Mouse (Mus musculus) kidney, postnatal 0 days (tissue): ENCODE results near the gene Rpl18. TPM values are rescaled to one million over a fixed set of nuclear protein-coding genes. Genes with fewer than 3 reads are reported as not detected.

Source experiments
- ATAC-seq: fragments of 200-750 bp; cut with Nextera tagmentation; replicated peaks from 2 replicates; pipeline ENCODE4 v1.8.0; 2017; ENCODE audit warnings: low read depth, moderate number of reproducible peaks, moderate TSS enrichment, moderate library complexity; ENCODE audit not compliant: low FRiP score
- DNase-seq: peaks from one replicate; pipeline ENCODE4 v3.0.0-alpha.2; 2016; ENCODE audit warnings: low spot score
- H3K27ac ChIP-seq: fragments of 300-500 bp; sonication (generic); 2 replicates; pipeline ENCODE4 v1.5.1; 2014; ENCODE audit warnings: mild to moderate bottlenecking
- H3K27me3 ChIP-seq: fragments of 300-500 bp; sonication (generic); 2 replicates; pipeline ENCODE4 v1.6.1; 2014; ENCODE audit warnings: low read length, mixed read lengths; ENCODE audit not compliant: insufficient read depth
- H3K36me3 ChIP-seq: fragments of 300-500 bp; sonication (generic); 2 replicates; pipeline ENCODE4 v1.6.1; 2014; ENCODE audit warnings: low read length, mixed read lengths; ENCODE audit not compliant: insufficient read depth
- H3K4me1 ChIP-seq: fragments of 300-500 bp; sonication (generic); replicated peaks from 2 replicates; pipeline ENCODE4 v1.6.1; 2014; ENCODE audit warnings: antibody characterized with exemption, low read length, mixed read lengths; ENCODE audit not compliant: insufficient read depth
- H3K4me2 ChIP-seq: fragments of 300-500 bp; sonication (generic); 2 replicates; pipeline ENCODE4 v1.6.1; 2014; ENCODE audit warnings: mild to moderate bottlenecking, low read length, moderate library complexity, mixed read lengths
- H3K4me3 ChIP-seq: fragments of 300-500 bp; sonication (generic); replicated peaks from 2 replicates; pipeline ENCODE4 v1.5.1; 2014; ENCODE audit warnings: low read depth, low read length
- H3K9ac ChIP-seq: fragments of 300-500 bp; sonication (generic); 2 replicates; pipeline ENCODE4 v1.6.1; 2014; ENCODE audit warnings: low read depth, low read length
- H3K9me3 ChIP-seq: fragments of 300-500 bp; sonication (generic); replicated peaks from 2 replicates; pipeline ENCODE4 v1.6.1; 2016; ENCODE audit warnings: low read length, inconsistent platforms, mixed read lengths
- CTCF ChIP-seq: IDR thresholded peaks from 2 replicates; pipeline ENCODE4 v1.5.1; 2016; ENCODE audit warnings: antibody characterized with exemption, low read depth, mild to moderate bottlenecking, moderate library complexity
- WGBS: fragments of 180-500 bp; shearing (Covaris S2); extraction: QIAGEN DNeasy Blood & Tissue Kit; methylation state at CpG from one replicate; pipeline ENCODE4 v1.1.7; 2014; 5-methylcytosine and 5-hydroxymethylcytosine counted together
- polyA plus RNA-seq: library from polyadenylated mRNA; unstranded; fragments of >200 nt; fragmentation: Nextera tagmentation; extraction: Ambion mirVana; gene quantifications from 2 replicates; pipeline ENCODE4 v1.2.1, GENCODE M21; 2015

Gene Rpl18
- polyA plus RNA-seq, 1 experiment from 2014 or later: 1,142 TPM

DNA sequence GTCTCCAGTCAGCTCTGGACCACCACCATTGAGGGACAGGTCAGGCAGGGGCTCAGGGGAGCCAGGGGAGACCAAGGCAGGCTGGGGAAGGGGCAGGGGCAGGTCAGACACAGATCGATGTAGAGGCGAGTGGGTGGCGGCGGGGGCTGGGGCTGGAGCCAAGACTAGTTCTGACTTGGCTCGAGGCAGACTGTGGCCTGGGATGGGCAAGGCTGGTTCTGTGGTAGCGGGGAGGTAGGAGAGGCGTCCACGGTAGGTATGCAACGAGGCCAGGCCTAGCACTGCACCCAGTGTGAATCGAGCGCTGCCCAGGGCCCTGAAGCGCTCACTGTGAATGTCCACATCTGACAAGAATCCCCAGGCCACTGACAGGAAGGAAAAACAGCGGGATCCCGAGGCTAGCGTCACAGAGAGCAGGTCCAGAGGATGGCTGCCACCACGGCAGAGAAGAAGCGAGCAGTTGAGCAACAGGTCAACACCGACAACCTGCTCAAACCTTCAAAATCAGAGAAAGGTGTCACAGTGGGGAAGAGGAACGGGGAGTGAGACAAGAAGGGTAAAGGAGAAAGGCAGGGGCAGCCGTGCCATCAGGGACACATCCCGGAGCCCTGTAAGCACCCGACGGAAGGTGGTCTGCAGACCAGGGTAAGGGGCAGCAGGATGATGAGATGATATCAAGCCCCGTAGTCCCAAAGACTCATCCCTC, 3.8 kb upstream of the Rpl18 start:
- no peak overlapping the region for H3K4me3 ChIP-seq
- H3K27ac ChIP-seq: no peak overlapping the region
- H3K9ac ChIP-seq: no peak overlapping the region
- no peaks in the 10 kb centered on the region for H3K9me3 ChIP-seq
- ATAC-seq (no peak), DNase-seq (no peak)
- H3K4me2 ChIP-seq: no peak overlapping the region
- H3K27me3 ChIP-seq: no peaks in the 10 kb centered on the region
- 89% methylated on average over 24 of the region's 24 CpGs for WGBS
- peaks cover 38% of the 10 kb centered on the region for H3K36me3 ChIP-seq
- no peak for TF ChIP-seq CTCF
- H3K4me1 ChIP-seq: peaks cover 21% of the 10 kb centered on the region

DNA sequence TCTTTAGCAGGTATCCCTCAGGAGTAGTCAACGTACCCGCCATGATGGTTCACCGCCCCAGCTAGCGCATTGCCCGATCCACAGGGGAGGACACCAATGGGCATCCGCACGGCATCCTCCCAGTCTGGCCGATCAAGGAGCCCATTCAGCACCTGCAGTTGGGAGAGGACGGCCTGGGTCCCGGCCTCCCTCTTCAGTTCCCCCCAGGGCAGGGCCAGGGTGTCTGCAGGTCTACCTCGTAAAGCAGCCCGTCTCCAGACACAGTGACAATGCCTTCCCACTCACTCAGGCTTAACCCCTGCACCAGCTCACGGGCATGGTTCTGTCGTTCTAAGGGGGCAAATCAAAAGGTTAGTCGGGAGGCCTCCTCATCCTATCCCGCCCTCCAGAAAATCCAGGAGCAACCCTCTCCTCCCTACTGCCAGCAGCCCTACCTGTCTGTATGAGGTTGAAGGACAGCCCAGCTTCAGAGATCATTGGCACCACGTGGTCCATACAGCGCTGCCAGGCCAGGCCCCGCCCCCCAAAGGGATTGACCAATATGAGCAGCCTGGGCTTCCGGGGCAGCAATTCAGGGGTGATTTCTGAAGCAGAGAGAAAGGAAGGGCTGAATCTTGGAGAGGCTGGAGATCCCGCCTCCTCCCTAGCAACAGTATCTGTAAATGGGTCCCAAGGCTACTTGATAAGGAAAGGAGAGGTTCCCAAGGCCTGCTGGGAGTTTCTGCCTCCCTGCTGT, 3.1 kb upstream of the Rpl18 start:
- ATAC-seq: no peak
- H3K36me3 ChIP-seq: peaks cover 38% of the 10 kb centered on the region
- H3K4me3 ChIP-seq: no peak overlapping the region
- no peak overlapping the region for H3K27ac ChIP-seq
- no peak for DNase-seq
- no peak overlapping the region for H3K4me2 ChIP-seq
- H3K4me1 ChIP-seq: peaks cover 24% of the 10 kb centered on the region
- no peak for TF ChIP-seq CTCF
- H3K9me3 ChIP-seq: no peaks in the 10 kb centered on the region
- no peaks in the 10 kb centered on the region for H3K27me3 ChIP-seq
- H3K9ac ChIP-seq: no peak overlapping the region
- WGBS: 87% methylated on average over 21 of the region's 21 CpGs

DNA sequence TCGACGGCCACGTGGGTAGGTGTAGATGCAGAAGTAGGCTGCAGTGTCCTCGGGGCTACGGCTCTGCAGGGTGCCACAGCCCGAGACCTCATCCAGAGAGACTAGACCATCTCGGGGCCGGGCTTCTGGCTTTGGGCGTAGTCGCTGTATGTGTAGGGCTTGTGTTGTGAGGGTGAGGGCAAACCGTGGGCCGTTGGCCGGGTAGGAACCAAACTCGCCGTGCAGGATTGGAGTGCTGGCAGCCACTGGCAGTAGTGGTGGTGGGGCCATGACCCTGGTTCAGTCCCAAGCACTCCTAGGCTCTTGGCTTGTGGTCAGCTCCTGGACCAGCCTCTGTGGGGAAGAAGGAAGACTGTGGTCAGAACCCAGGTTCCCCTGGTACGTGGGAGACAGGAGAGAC, 1.9 kb upstream of the Rpl18 start:
- H3K4me2 ChIP-seq: no peak overlapping the region

DNA sequence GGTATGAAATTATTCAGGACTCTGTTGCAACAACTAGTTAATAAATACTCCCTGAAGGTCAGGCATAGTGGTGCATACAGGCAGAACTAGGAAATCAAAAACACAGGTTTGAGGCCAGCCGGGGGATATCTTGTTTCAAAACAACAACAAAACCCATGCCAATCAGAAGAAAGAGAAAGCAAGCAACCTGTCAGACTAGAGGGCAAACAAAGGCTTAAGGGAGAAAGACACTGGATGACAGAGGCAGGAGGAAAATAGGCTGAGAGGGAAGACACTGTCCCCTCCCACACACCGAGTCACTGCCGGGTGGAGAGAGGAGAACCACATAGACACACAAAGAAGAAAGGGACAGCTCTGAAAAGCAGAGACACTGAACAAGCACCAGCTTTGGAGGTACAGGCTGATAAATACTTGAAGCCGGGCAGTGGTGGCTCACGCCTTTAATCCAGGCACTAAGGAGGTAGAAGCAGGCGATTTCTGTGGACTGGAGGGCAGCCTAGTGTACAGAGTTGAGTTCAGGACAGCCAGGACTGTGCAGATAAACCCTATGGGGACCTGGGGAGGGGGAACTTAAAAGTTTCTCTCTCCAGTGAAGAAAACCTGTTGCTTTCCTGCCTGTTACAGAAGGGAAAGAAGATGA, 1.3 kb upstream of the Rpl18 start:
- WGBS: 69% methylated on average over 6 of the region's 6 CpGs

More for the DNA sequence above, 1.9 kb upstream of the Rpl18 start:
- no peak overlapping the region for H3K4me3 ChIP-seq
- no peaks in the 10 kb centered on the region for H3K9me3 ChIP-seq
- H3K27me3 ChIP-seq: no peaks in the 10 kb centered on the region
- DNase-seq (no peak), ATAC-seq (no peak)
- H3K27ac ChIP-seq: peak overlapping the region; percentile 42; the same call in 1 of the 2 replicates
- 91% methylated on average over 16 of the region's 16 CpGs for WGBS
- TF ChIP-seq CTCF: no peak
- H3K4me1 ChIP-seq: peaks cover 17% of the 10 kb centered on the region
- peaks cover 38% of the 10 kb centered on the region for H3K36me3 ChIP-seq
- H3K9ac ChIP-seq: no peak overlapping the region

DNA sequence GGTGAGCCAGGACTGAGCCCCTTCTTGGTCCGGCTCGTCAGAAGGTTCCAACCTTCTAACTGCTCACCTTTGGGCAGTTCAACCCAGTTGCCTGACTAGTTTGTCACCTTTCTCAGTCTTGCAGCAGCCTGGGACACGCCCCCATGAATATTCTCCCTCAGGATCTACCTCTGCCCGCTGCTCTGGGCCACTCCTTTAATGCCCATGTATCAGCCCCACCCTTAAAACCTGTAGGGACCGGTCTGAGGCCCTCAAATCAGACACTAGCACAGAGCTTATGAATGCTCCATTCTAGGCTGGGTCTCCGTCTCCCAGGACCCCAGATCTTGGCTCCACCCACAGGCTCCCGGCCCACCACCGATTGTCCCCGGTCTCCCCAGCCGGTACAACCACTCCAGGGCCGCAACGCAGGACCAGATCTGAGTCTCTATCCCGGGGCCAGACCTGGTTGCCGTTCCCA, 597 bp upstream of the Rpl18 start:
- peaks cover 20% of the 10 kb centered on the region for H3K4me1 ChIP-seq
- H3K27me3 ChIP-seq: no peaks in the 10 kb centered on the region
- H3K36me3 ChIP-seq: peaks cover 40% of the 10 kb centered on the region
- DNase-seq: no peak
- peak overlapping the region; percentile 63 for H3K4me3 ChIP-seq
- 5% methylated on average over 14 of the region's 14 CpGs for WGBS
- TF ChIP-seq CTCF: no peak
- peak; percentile 56 for ATAC-seq
- peak overlapping the region; percentile 72 for H3K9ac ChIP-seq
- peak overlapping the region; percentile 63 for H3K4me2 ChIP-seq
- no peaks in the 10 kb centered on the region for H3K9me3 ChIP-seq
- H3K27ac ChIP-seq: peak overlapping the region; percentile 83

More for the DNA sequence above, 1.3 kb upstream of the Rpl18 start:
- Histone ChIP-seq H3K4me3 (peak overlapping the region; percentile 63), H3K27ac (peak overlapping the region; percentile 83), H3K4me1 (peaks cover 13% of the 10 kb centered on the region), H3K4me2 (peak overlapping the region; percentile 63), H3K27me3 (no peaks in the 10 kb centered on the region), H3K9me3 (no peaks in the 10 kb centered on the region), H3K36me3 (peaks cover 38% of the 10 kb centered on the region), H3K9ac (peak overlapping the region; percentile 72)
- DNase-seq (no peak), ATAC-seq (no peak)
- no peak for TF ChIP-seq CTCF
